Mouse (Mus musculus) small intestine, adult 2 months (tissue): Measurements from ENCODE around the gene Taf5l. TPM values are rescaled to one million over a fixed set of nuclear protein-coding genes. Genes with fewer than 3 reads are reported as not detected.
"Not testable (repeated sequence)": the region's sequence is repeated elsewhere in the genome, so short reads cannot be mapped to it uniquely, and the experiment has no call there.

Experiments used
- H3K27ac ChIP-seq: fragments of 200-500 bp; 2 replicates; pipeline ENCODE4 v1.5.1; 2012; ENCODE audit warnings: low read depth, low read length, control low read depth, inconsistent platforms; ENCODE audit not compliant: insufficient read depth
- H3K27me3 ChIP-seq: fragments of 200-500 bp; 2 replicates; pipeline ENCODE4 v1.6.1; 2012; ENCODE audit warnings: mild to moderate bottlenecking, moderate library complexity, low read length, inconsistent platforms; ENCODE audit not compliant: control insufficient read depth, insufficient read depth
- H3K36me3 ChIP-seq: fragments of 200-500 bp; 2 replicates; pipeline ENCODE4 v1.6.1; 2012; ENCODE audit warnings: mild to moderate bottlenecking, low read length, control low read depth, inconsistent platforms; ENCODE audit not compliant: control insufficient read depth, insufficient read depth
- H3K4me1 ChIP-seq: fragments of 200-500 bp; 2 replicates; pipeline ENCODE4 v1.6.1; 2012; ENCODE audit warnings: low read length, inconsistent platforms, mixed read lengths; ENCODE audit not compliant: control insufficient read depth, insufficient read depth, insufficient read length
- H3K4me3 ChIP-seq: fragments of 200-500 bp; 2 replicates; pipeline ENCODE4 v1.5.1; 2012; ENCODE audit warnings: low read depth, mild to moderate bottlenecking, control low read depth, inconsistent platforms, low read length, moderate library complexity
- CTCF ChIP-seq: fragments of 200-500 bp; IDR thresholded peaks from 2 replicates; pipeline ENCODE4 v1.5.1; 2012; ENCODE audit warnings: low read depth, mild to moderate bottlenecking, control low read depth, inconsistent platforms, low read length, moderate library complexity, mixed read lengths; ENCODE audit not compliant: insufficient replicate concordance, insufficient read length; ENCODE audit errors: extremely low read depth
- POLR2A ChIP-seq: fragments of 200-500 bp; IDR thresholded peaks from 2 replicates; pipeline ENCODE4 v1.6.1; 2012; ENCODE audit warnings: low read depth, mild to moderate bottlenecking, control low read depth, inconsistent platforms, low read length, moderate library complexity
- WGBS: fragments of 180-500 bp; shearing (Covaris S2); methylation state at CpG from one replicate; pipeline ENCODE4 v1.1.7; 2018; 5-methylcytosine and 5-hydroxymethylcytosine counted together
- polyA plus RNA-seq: library from polyadenylated mRNA; depleted of rRNA; stranded (reverse); fragments of >200 nt; gene quantifications from 2 replicates; pipeline ENCODE4 v1.2.3, GENCODE M21; 2012

The Taf5l gene
- polyA plus RNA-seq, 1 experiment, result 29.2 TPM

- Histone ChIP-seq H3K36me3 (no peaks in the 10 kb centered on the region), H3K27ac (peak overlapping the region; percentile 56), H3K27me3 (no peaks in the 10 kb centered on the region), H3K4me3 (peak overlapping the region; percentile 18; the same call in 1 of the 2 replicates), H3K4me1 (peaks cover 20% of the 10 kb centered on the region; the same call in 1 of the 2 replicates)
- WGBS, result 47% methylated on average over 8 of the region's 8 CpGs
- TF ChIP-seq POLR2A (no peak), CTCF (no peak)
Observed at GRCm38 (mm10) chr8:123978926-123979325, 42.3 kb downstream of the Taf5l start.

- peak overlapping the region; percentile 56 for H3K27ac ChIP-seq
Observed at GRCm38 (mm10) chr8:123978166-123978838, 42.9 kb downstream of the Taf5l start.

GRCm38 (mm10) chr8:123977499-123977898 is 43.7 kb downstream of the Taf5l start:
- Histone ChIP-seq H3K4me3 (no peak overlapping the region), H3K27ac (no peak overlapping the region), H3K36me3 (no peaks in the 10 kb centered on the region), H3K27me3 (no peaks in the 10 kb centered on the region), H3K4me1 (peaks cover 19% of the 10 kb centered on the region; the same call in 1 of the 2 replicates)
- TF ChIP-seq POLR2A (no peak), CTCF (no peak)
- 89% methylated on average over 4 of the region's 4 CpGs for WGBS

More at GRCm38 (mm10) chr8:123978166-123978838, 42.9 kb downstream of the Taf5l start:
- TF ChIP-seq POLR2A (no peak), CTCF (no peak)
- H3K4me3 ChIP-seq, result no peak overlapping the region
- H3K4me1 ChIP-seq, result peaks cover 18% of the 10 kb centered on the region; the same call in 1 of the 2 replicates
- H3K27me3 ChIP-seq, result no peaks in the 10 kb centered on the region
- H3K36me3 ChIP-seq, result no peaks in the 10 kb centered on the region
- 63% methylated on average over 14 of the region's 14 CpGs for WGBS

GRCm38 (mm10) chr8:123973495-123973894 is 47.7 kb downstream of the Taf5l start:
- Histone ChIP-seq H3K36me3 (peaks cover 5% of the 10 kb centered on the region; the same call in 1 of the 2 replicates), H3K27me3 (no peaks in the 10 kb centered on the region), H3K27ac (peak overlapping the region; percentile 80), H3K4me1 (peaks cover 7% of the 10 kb centered on the region; the same call in 1 of the 2 replicates), H3K4me3 (no peak overlapping the region)
- no peak for TF ChIP-seq POLR2A
- TF ChIP-seq CTCF, result no peak
- WGBS, result 55% methylated on average over 1 of the region's 1 CpGs

GRCm38 (mm10) chr8:123966896-123967295 is 54.3 kb downstream of the Taf5l start:
- TF ChIP-seq POLR2A (no peak), CTCF (no peak)
- no peak overlapping the region for H3K4me3 ChIP-seq
- peaks cover 25% of the 10 kb centered on the region for H3K36me3 ChIP-seq
- H3K4me1 ChIP-seq, result no peaks in the 10 kb centered on the region
- H3K27me3 ChIP-seq, result no peaks in the 10 kb centered on the region
- WGBS, result 58% methylated on average over 2 of the region's 2 CpGs
- no peak overlapping the region for H3K27ac ChIP-seq

GRCm38 (mm10) chr8:123961371-123961770 is 59.8 kb downstream of the Taf5l start:
- no peaks in the 10 kb centered on the region for H3K27me3 ChIP-seq
- 81% methylated on average over 1 of the region's 1 CpGs for WGBS
- H3K36me3 ChIP-seq, result peaks cover 48% of the 10 kb centered on the region
- no peak overlapping the region for H3K4me3 ChIP-seq
- H3K27ac ChIP-seq, result no peak overlapping the region
- no peak for TF ChIP-seq CTCF
- no peak for TF ChIP-seq POLR2A
- H3K4me1 ChIP-seq, result no peaks in the 10 kb centered on the region

GRCm38 (mm10) chr8:123960556-123960955 is 60.6 kb downstream of the Taf5l start:
- H3K27ac ChIP-seq, H3K4me3 ChIP-seq, H3K27me3 ChIP-seq, H3K4me1 ChIP-seq: not testable (repeated sequence)
- WGBS, result 47% methylated on average over 5 of the region's 5 CpGs
- H3K36me3 ChIP-seq, result peaks cover 41% of the 10 kb centered on the region
